Mouse (Mus musculus): Measurements from ENCODE around the gene Csf1.

DNA sequence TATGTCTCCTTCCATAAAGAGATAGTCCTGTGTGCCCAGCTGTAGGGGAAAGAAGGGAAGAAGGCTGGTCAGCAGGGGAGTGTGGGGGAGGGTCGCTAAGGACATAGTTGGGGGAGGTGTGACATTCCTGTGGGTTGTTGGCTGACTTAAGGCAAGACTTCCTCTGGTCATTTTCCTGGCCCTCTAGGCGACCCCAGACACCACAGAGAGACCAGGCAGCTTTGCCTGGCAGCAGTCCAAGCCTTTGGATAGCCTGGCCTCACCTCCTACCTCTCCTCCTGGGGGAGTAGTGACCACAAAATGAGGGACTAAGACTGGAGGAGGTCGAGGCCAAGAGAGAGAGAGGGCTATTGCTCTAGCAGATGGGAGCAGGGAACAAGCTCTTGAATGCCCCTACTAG lies 17.2 kb downstream of the Csf1 start:
- no peak for TF ChIP-seq CTCF (IDR thresholded peaks at IDR 0.05)
- TF ChIP-seq EP300 (IDR thresholded peaks at IDR 0.05; ENCODE audit: insufficient read depth, low read depth, low read length): no peak
